Comparison of ENCODE assay signal across 8 mouse cellular contexts in genomic region chr1:77081660-77082059, GRCm38 (mm10).
DNase-seq lines count a peak whose midpoint lies in the region; ATAC-seq and TF ChIP-seq lines count a peak whose summit lies in the region.

No protein-coding gene starts in this region.

- H3K9me3 ChIP-seq in liver, embryonic 14.5 days (ENCODE audit: control insufficient read depth, low read length) = no peaks in the 10 kb centered on the region
- H3K9me3 ChIP-seq in liver, embryonic 12.5 days (replicated peaks) = no peaks in the 10 kb centered on the region

- no peak for TF ChIP-seq POLR2A in cerebellum, adult 2 months (IDR thresholded peaks at IDR 0.05; ENCODE audit: borderline replicate concordance, insufficient read depth, low read length)
- TF ChIP-seq POLR2A in lung, adult 2 months (IDR thresholded peaks at IDR 0.05; ENCODE audit: borderline replicate concordance, extremely low read depth, low read depth, low read length) = no peak

- no peaks in the 10 kb centered on the region for H3K36me3 ChIP-seq in liver, embryonic 14.5 days (replicated peaks; ENCODE audit: control insufficient read depth, insufficient read depth, low read depth)
- no peaks in the 10 kb centered on the region for H3K36me3 ChIP-seq in liver, embryonic 12.5 days

- ATAC-seq in liver, embryonic 14.5 days (ENCODE audit: insufficient read depth) = no peak
- no peak; the same call in 1 of the 2 replicates for ATAC-seq in liver, embryonic 12.5 days

- H3K27me3 ChIP-seq in liver, embryonic 14.5 days (ENCODE audit: control insufficient read depth, insufficient read depth, low read length) = no peaks in the 10 kb centered on the region
- H3K27me3 ChIP-seq in liver, embryonic 12.5 days (replicated peaks) = no peaks in the 10 kb centered on the region
- H3K27me3 ChIP-seq in cerebellum, adult 2 months (ENCODE audit: control insufficient read depth, insufficient read depth, low read length) = no peaks in the 10 kb centered on the region

- peak; percentile 15; the same call in 1 of the 2 replicates for TF ChIP-seq CTCF in liver, embryonic 14.5 days (IDR thresholded peaks at IDR 0.05; ENCODE audit: low read depth)
- TF ChIP-seq CTCF in cerebellum, adult 2 months (IDR thresholded peaks at IDR 0.05; ENCODE audit: borderline replicate concordance, insufficient read depth, low read depth, low read length) = peak; percentile 51; the same call in 1 of the 2 replicates
- TF ChIP-seq CTCF in lung, adult 2 months (IDR thresholded peaks at IDR 0.05; ENCODE audit: insufficient read depth, low read length) = 0 out of 2 replicates have a peak, but pooled peaks have one; percentile 14

- no peak overlapping the region for H3K4me2 ChIP-seq in liver, embryonic 14.5 days (ENCODE audit: low read depth)
- no peak overlapping the region for H3K4me2 ChIP-seq in liver, embryonic 12.5 days

- no peak for TF ChIP-seq EP300 in liver, embryonic 14.5 days (IDR thresholded peaks at IDR 0.05; ENCODE audit: low read depth)

- intact Hi-C loops in heart, postnatal 36 days (cut with DNase I) = loop anchor here (10.0 kb wide), 2 partner anchors 433 to 1157 kb away; partner anchors contain the start of gene Epha4

- DNase-seq in liver, embryonic 14.5 days (ENCODE audit: low read depth in 3 of 3, low spot score in 3 of 3) = no peak
- peak; percentile 33 to 51 for DNase-seq in cerebellum, adult 2 months
- peak; percentile 26 to 41 for DNase-seq in heart, postnatal 36 days
- peak; percentile 7 for DNase-seq in lung, adult 2 months
- no peak for DNase-seq in frontal cortex, postnatal 25 days (ENCODE audit: low spot score in 2 of 2)
- no peak for DNase-seq in layer of hippocampus, postnatal 14 days (ENCODE audit: low spot score in 2 of 2)
- DNase-seq in layer of hippocampus, postnatal 25 days (ENCODE audit: extremely low spot score in 1 of 2, low spot score in 1 of 2) = no peak

- WGBS in liver, embryonic 14.5 days (ENCODE audit: insufficient replicate concordance) = 56% methylated on average over 7 of the region's 7 CpGs
- WGBS in liver, embryonic 12.5 days (ENCODE audit: insufficient replicate concordance) = 54% methylated on average over 7 of the region's 7 CpGs
- 72% methylated on average over 7 of the region's 7 CpGs for WGBS in cerebellum, adult 2 months
- WGBS in lung, adult 2 months = 46% methylated on average over 7 of the region's 7 CpGs

- H3K4me1 ChIP-seq in liver, embryonic 14.5 days (replicated peaks; ENCODE audit: control insufficient read depth in 2 of 2, insufficient read depth in 2 of 2, low read length in 1 of 2) = peaks cover 0 to 2% of the 10 kb centered on the region in 2 experiments; a peak in 1 of 4 replicates
- no peaks in the 10 kb centered on the region; the same call in 1 of the 2 replicates for H3K4me1 ChIP-seq in liver, embryonic 12.5 days
- H3K4me1 ChIP-seq in cerebellum, adult 2 months (ENCODE audit: control insufficient read depth, insufficient read depth, low read length) = no peaks in the 10 kb centered on the region
- H3K4me1 ChIP-seq in lung, adult 2 months (ENCODE audit: control insufficient read depth, insufficient read depth, low read length) = no peaks in the 10 kb centered on the region

- no peak overlapping the region for H3K4me3 ChIP-seq in liver, embryonic 14.5 days (ENCODE audit: insufficient read depth in 1 of 2, low read depth in 2 of 2, low read length in 2 of 2)
- no peak overlapping the region for H3K4me3 ChIP-seq in liver, embryonic 12.5 days
- H3K4me3 ChIP-seq in cerebellum, adult 2 months (replicated peaks; ENCODE audit: insufficient read depth, low read depth, low read length) = no peak overlapping the region
- H3K4me3 ChIP-seq in lung, adult 2 months (replicated peaks; ENCODE audit: extremely low read depth, low read depth, low read length) = no peak overlapping the region

- H3K27ac ChIP-seq in liver, embryonic 14.5 days = no peak overlapping the region
- no peak overlapping the region for H3K27ac ChIP-seq in liver, embryonic 12.5 days
- H3K27ac ChIP-seq in cerebellum, adult 2 months (ENCODE audit: insufficient read depth, low read length) = no peak overlapping the region

- H3K9ac ChIP-seq in liver, embryonic 14.5 days (replicated peaks) = no peak overlapping the region
- no peak overlapping the region for H3K9ac ChIP-seq in liver, embryonic 12.5 days

Comparison
In these comparisons a context has a peak if more than half of its experiments do, and no peak if none do; other contexts are left out.
1. DNase-seq: peak in cerebellum, adult 2 months (2 of 2), heart, postnatal 36 days (2 of 2) and lung, adult 2 months (single experiment); none in liver, embryonic 14.5 days (0 of 3), frontal cortex, postnatal 25 days (0 of 2), layer of hippocampus, postnatal 14 days (0 of 2) and layer of hippocampus, postnatal 25 days (0 of 2).
2. Peak in every context shown above with its lines, with median percentiles within 50 percentile points of each other: CTCF ChIP-seq.